Mouse (Mus musculus) small intestine, adult 2 months (tissue): Measurements from ENCODE around the gene Ghrhr. TPM values are rescaled to one million over a fixed set of nuclear protein-coding genes. Genes with fewer than 3 reads are reported as not detected.
A peak's percentile ranks its signal among the peaks of the same experiment; 100 is the strongest.

ENCODE experiments used
- H3K27ac ChIP-seq: fragments of 200-500 bp; 2 replicates; pipeline ENCODE4 v1.5.1; 2012; ENCODE audit warnings: low read depth, low read length, control low read depth, inconsistent platforms; ENCODE audit not compliant: insufficient read depth
- H3K27me3 ChIP-seq: fragments of 200-500 bp; 2 replicates; pipeline ENCODE4 v1.6.1; 2012; ENCODE audit warnings: mild to moderate bottlenecking, moderate library complexity, low read length, inconsistent platforms; ENCODE audit not compliant: control insufficient read depth, insufficient read depth
- H3K36me3 ChIP-seq: fragments of 200-500 bp; 2 replicates; pipeline ENCODE4 v1.6.1; 2012; ENCODE audit warnings: mild to moderate bottlenecking, low read length, control low read depth, inconsistent platforms; ENCODE audit not compliant: control insufficient read depth, insufficient read depth
- H3K4me1 ChIP-seq: fragments of 200-500 bp; 2 replicates; pipeline ENCODE4 v1.6.1; 2012; ENCODE audit warnings: low read length, inconsistent platforms, mixed read lengths; ENCODE audit not compliant: control insufficient read depth, insufficient read depth, insufficient read length
- H3K4me3 ChIP-seq: fragments of 200-500 bp; 2 replicates; pipeline ENCODE4 v1.5.1; 2012; ENCODE audit warnings: low read depth, mild to moderate bottlenecking, control low read depth, inconsistent platforms, low read length, moderate library complexity
- CTCF ChIP-seq: fragments of 200-500 bp; IDR thresholded peaks from 2 replicates; pipeline ENCODE4 v1.5.1; 2012; ENCODE audit warnings: low read depth, mild to moderate bottlenecking, control low read depth, inconsistent platforms, low read length, moderate library complexity, mixed read lengths; ENCODE audit not compliant: insufficient replicate concordance, insufficient read length; ENCODE audit errors: extremely low read depth
- POLR2A ChIP-seq: fragments of 200-500 bp; IDR thresholded peaks from 2 replicates; pipeline ENCODE4 v1.6.1; 2012; ENCODE audit warnings: low read depth, mild to moderate bottlenecking, control low read depth, inconsistent platforms, low read length, moderate library complexity
- WGBS: fragments of 180-500 bp; shearing (Covaris S2); methylation state at CpG from one replicate; pipeline ENCODE4 v1.1.7; 2018; 5-methylcytosine and 5-hydroxymethylcytosine counted together
- polyA plus RNA-seq: library from polyadenylated mRNA; depleted of rRNA; stranded (reverse); fragments of >200 nt; gene quantifications from 2 replicates; pipeline ENCODE4 v1.2.3, GENCODE M21; 2012

Gene Ghrhr
- polyA plus RNA-seq, 1 experiment = 0.18 TPM

DNA sequence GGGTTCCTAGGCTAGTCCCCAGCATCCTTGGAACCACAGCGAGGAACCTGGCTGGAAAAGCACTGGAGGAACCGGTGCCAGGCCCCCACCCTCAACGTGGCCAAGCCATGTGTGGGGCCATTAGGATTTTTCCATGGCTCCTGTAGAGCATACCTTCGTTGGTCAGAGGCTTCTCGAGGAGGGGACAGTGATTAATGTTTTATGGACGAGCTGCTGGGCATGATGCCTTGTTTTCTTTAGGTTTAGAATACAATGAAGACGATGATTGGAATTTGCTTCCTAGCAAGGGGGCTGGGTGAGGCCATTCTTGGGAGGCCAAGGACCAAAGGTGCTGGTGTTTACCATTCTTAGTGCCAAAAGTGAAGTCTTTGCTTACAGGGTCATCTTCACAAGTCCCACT lies 24.4 kb upstream of the Ghrhr start:
- WGBS = 59% methylated on average over 7 of the region's 7 CpGs
- H3K27ac ChIP-seq = no peak overlapping the region

DNA sequence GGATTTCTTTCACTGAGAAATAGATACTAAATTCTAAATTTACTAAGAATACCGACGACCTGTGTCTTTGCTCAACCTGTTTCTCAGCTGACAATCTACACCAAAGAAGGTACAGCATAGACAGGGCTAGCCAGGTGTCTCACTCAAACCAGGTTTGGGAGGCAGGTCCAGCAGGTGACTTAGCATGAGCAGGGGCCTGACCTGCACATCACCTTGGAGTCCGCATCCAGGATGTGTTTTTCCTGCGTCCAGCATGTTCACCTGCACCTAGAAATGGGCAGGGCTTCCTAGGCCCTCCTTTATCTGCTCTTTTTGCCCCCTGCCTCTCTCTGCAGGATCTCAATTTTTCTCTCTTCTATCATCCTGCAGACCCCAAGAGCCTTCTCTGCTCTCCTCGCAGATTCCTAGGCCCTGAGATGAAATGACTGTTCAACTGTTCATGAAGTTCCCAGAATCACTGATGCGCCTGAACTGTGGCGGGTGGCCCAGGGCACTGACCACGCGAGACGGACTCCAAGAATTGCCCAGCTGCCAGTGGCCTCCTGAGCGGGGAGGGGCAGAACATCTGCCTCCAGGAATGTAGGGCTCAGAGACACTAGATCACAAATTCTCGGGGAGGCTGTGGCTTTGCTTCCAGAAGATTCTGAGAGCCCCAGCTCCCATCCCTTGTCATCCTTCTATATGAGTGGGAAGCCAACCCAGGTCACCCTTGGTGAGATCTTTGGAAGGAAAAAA lies 22.2 kb upstream of the Ghrhr start:
- Histone ChIP-seq H3K27ac (no peak overlapping the region), H3K4me1 (peaks cover 35% of the 10 kb centered on the region), H3K36me3 (no peaks in the 10 kb centered on the region), H3K27me3 (no peaks in the 10 kb centered on the region), H3K4me3 (no peak overlapping the region)
- TF ChIP-seq CTCF (no peak), POLR2A (no peak)
- WGBS = 69% methylated on average over 12 of the region's 12 CpGs

More for the DNA sequence above, 24.4 kb upstream of the Ghrhr start:
- no peak for TF ChIP-seq CTCF
- TF ChIP-seq POLR2A = no peak
- Histone ChIP-seq H3K36me3 (peaks cover 7% of the 10 kb centered on the region; the same call in 1 of the 2 replicates), H3K4me3 (no peak overlapping the region), H3K27me3 (no peaks in the 10 kb centered on the region), H3K4me1 (peaks cover 26% of the 10 kb centered on the region; the same call in 1 of the 2 replicates)

DNA sequence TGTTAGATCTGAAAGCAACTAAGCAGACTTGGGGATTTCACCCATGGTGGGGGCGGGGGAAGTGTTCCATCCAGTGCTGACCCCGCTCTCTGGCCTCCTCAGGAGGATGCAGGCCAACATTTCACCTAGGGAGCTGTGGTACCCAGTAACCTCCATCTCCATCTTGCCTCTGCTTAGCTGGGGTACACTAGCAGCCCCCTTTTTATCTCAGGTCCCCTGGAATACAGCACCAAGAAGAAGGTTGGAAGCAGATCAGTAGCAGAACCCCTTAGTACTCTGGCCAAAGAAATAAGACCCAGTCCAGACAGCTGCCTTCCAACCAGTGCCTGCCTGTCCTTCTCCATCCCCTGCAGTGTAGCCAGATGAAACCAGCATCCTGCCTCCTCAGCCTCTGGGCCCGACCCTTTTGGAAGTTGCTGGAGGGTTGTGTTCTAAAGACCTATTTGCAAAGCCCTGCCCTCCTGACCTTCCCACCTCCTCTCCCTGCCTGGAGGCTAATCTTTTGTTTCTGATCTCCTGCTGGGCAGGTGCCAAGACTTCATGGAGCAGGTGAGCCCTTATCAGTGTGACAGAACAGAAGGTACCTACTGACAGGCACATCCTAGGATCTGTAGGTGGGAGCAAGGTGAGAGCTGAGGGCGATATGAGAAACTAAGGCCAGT lies 21.5 kb upstream of the Ghrhr start:
- no peak overlapping the region for H3K4me3 ChIP-seq
- H3K4me1 ChIP-seq = peaks cover 33% of the 10 kb centered on the region
- H3K27me3 ChIP-seq = no peaks in the 10 kb centered on the region
- no peak overlapping the region for H3K27ac ChIP-seq
- no peaks in the 10 kb centered on the region for H3K36me3 ChIP-seq
- 58% methylated on average over 4 of the region's 4 CpGs for WGBS
- TF ChIP-seq CTCF (no peak), POLR2A (no peak)

DNA sequence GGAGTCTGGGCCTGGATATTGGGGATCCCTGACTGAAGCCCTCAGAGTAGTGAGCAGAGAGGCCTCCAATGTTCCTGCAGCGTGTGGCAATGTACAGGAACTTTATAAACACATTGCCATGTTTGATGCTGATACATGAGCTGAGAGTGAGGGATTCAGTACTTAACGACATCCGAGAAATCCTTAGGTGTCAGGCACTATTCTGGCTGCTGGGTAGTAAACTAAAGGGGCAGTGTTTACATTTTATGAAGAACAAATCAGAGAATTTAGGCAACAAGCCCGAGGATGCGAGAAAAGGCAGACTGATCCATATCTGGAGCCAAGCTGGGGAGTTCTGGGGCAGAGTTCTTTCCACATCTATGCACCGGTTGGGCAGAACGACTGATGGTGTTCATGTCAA lies 20.5 kb upstream of the Ghrhr start:
- 34% methylated on average over 7 of the region's 7 CpGs for WGBS
- no peak for TF ChIP-seq POLR2A
- TF ChIP-seq CTCF = no peak

GRCm38 (mm10) chr6:55356017-55356703 lies 19.9 kb upstream of the Ghrhr start:
- H3K27ac ChIP-seq = peak overlapping the region; percentile 37
- 31% methylated on average over 5 of the region's 5 CpGs for WGBS
- H3K4me1 ChIP-seq = peaks cover 20% of the 10 kb centered on the region
- no peak for TF ChIP-seq POLR2A
- no peak for TF ChIP-seq CTCF
- H3K4me3 ChIP-seq = no peak overlapping the region
- no peaks in the 10 kb centered on the region for H3K27me3 ChIP-seq
- no peaks in the 10 kb centered on the region for H3K36me3 ChIP-seq

More for the DNA sequence above, 20.5 kb upstream of the Ghrhr start:
- Histone ChIP-seq H3K4me3 (no peak overlapping the region), H3K27ac (no peak overlapping the region), H3K36me3 (no peaks in the 10 kb centered on the region), H3K27me3 (no peaks in the 10 kb centered on the region), H3K4me1 (peaks cover 24% of the 10 kb centered on the region)

- no peaks in the 10 kb centered on the region for H3K36me3 ChIP-seq
- WGBS = 30% methylated on average over 5 of the region's 5 CpGs
- no peaks in the 10 kb centered on the region for H3K27me3 ChIP-seq
- H3K27ac ChIP-seq = peak overlapping the region; percentile 66
- TF ChIP-seq CTCF (no peak), POLR2A (no peak)
- no peak overlapping the region for H3K4me3 ChIP-seq
- peaks cover 20% of the 10 kb centered on the region for H3K4me1 ChIP-seq
Measured at GRCm38 (mm10) chr6:55356976-55357635, 19.0 kb upstream of the Ghrhr start.

DNA sequence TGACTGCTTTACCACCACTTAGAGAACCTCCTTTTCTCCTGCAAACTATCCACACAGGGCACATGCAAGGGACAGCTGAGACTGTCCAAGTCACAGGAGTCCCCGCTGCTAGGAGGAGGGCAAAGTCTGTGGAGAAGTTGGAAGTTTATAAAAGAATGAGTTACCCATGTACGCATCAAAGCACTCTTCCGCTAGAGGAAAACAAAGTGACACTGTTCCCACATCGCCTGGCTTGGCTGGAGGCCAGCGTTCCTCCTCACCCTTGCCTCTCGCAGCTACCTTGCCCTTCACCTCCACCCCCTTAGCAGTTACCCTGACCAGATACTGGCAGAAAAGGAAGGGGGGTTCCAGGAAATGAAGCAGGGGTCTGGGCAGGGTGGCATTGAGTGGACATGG lies 18.5 kb upstream of the Ghrhr start:
- no peak for TF ChIP-seq POLR2A
- no peak for TF ChIP-seq CTCF
- H3K4me1 ChIP-seq = peaks cover 20% of the 10 kb centered on the region
- no peaks in the 10 kb centered on the region for H3K36me3 ChIP-seq
- WGBS = 9% methylated on average over 6 of the region's 6 CpGs
- no peaks in the 10 kb centered on the region for H3K27me3 ChIP-seq
- H3K27ac ChIP-seq = peak overlapping the region; percentile 66
- no peak overlapping the region for H3K4me3 ChIP-seq
